Mouse (Mus musculus) forebrain, postnatal 0 days (tissue): ENCODE data around the gene Ift81. TPM values are rescaled to one million over a fixed set of nuclear protein-coding genes. Genes with fewer than 3 reads are reported as not detected.

Experiments used
- ATAC-seq: fragments of 200-750 bp; cut with Nextera tagmentation; 2 replicates; pipeline ENCODE4 v1.8.0; 2017; ENCODE audit warnings: mild to moderate bottlenecking, moderate library complexity
- DNase-seq: peaks from one replicate; pipeline ENCODE4 v3.0.0-alpha.2; 2015
- H3K27ac ChIP-seq: fragments of 300-500 bp; sonication (generic); 2 replicates; pipeline ENCODE4 v1.5.1; 2014; ENCODE audit warnings: low read depth, mild to moderate bottlenecking, antibody characterized with exemption, low read length, moderate library complexity, mixed read lengths
- H3K27me3 ChIP-seq: fragments of 300-500 bp; sonication (generic); 2 replicates; pipeline ENCODE4 v1.6.1; 2014; ENCODE audit warnings: mild to moderate bottlenecking, low read length, mixed read lengths; ENCODE audit not compliant: insufficient read depth
- H3K36me3 ChIP-seq: fragments of 300-500 bp; sonication (generic); 2 replicates; pipeline ENCODE4 v1.6.1; 2014; ENCODE audit warnings: mild to moderate bottlenecking, moderate library complexity; ENCODE audit not compliant: insufficient read depth
- H3K4me1 ChIP-seq: fragments of 300-500 bp; sonication (generic); 2 replicates; pipeline ENCODE4 v1.6.1; 2014; ENCODE audit warnings: antibody characterized with exemption; ENCODE audit not compliant: insufficient read depth
- H3K4me2 ChIP-seq: fragments of 300-500 bp; sonication (generic); 2 replicates; pipeline ENCODE4 v1.6.1; 2014; ENCODE audit warnings: low read depth, mild to moderate bottlenecking, moderate library complexity
- H3K4me3 ChIP-seq: fragments of 300-500 bp; sonication (generic); 2 replicates; pipeline ENCODE4 v1.5.1; 2014; ENCODE audit warnings: low read depth, low read length, mixed read lengths
- H3K9ac ChIP-seq: fragments of 300-500 bp; sonication (generic); 2 replicates; pipeline ENCODE4 v1.6.1; 2014; ENCODE audit warnings: mild to moderate bottlenecking
- H3K9me3 ChIP-seq: fragments of 300-500 bp; sonication (generic); 2 replicates; pipeline ENCODE4 v1.6.1; 2016; ENCODE audit warnings: low read length
- CTCF ChIP-seq: sonication (generic); IDR thresholded peaks from 2 replicates; pipeline ENCODE4 v1.5.1; 2016; ENCODE audit warnings: antibody characterized with exemption, control low read depth, low read depth
- WGBS: fragments of 180-500 bp; shearing (Covaris S2); extraction: QIAGEN DNeasy Blood & Tissue Kit; methylation state at CpG from one replicate; pipeline ENCODE4 v1.1.7; 2014; 5-methylcytosine and 5-hydroxymethylcytosine counted together
- polyA plus RNA-seq: library from polyadenylated mRNA; unstranded; fragments of >200 nt; fragmentation: Nextera tagmentation; extraction: Ambion mirVana; gene quantifications from 2 replicates; pipeline ENCODE4 v1.2.1, GENCODE M21; 2015
- total RNA-seq: library from RNA; depleted of rRNA; stranded (reverse); fragments of >200 nt; gene quantifications from 2 replicates; pipeline ENCODE4 v1.2.3, GENCODE M21; 2014

Gene Ift81
- total and polyA plus RNA-seq, 2 experiments from 2014 or later = 48.1 to 67.0 TPM

GRCm38 (mm10) chr5:122643701-122644100 lies 29.4 kb upstream of the Ift81 start, which contains the start of gene P2rx7:
TSS of gene P2rx7 (plus strand) at chr5:122643911.
- 62% methylated on average over 12 of the region's 12 CpGs for WGBS
- TF ChIP-seq CTCF = no peak
- H3K36me3 ChIP-seq = no peaks in the 10 kb centered on the region
- ATAC-seq = peak; percentile 60
- H3K27ac ChIP-seq = no peak within 1 kb of the TSS
- DNase-seq = no peak
- H3K4me3 ChIP-seq = no peak within 1 kb of the TSS
- no peaks in the 10 kb centered on the region for H3K9me3 ChIP-seq
- H3K9ac ChIP-seq = no peak within 1 kb of the TSS
- no peaks in the 10 kb centered on the region for H3K27me3 ChIP-seq
- peak within 1 kb of the TSS; percentile 5; the same call in 1 of the 2 replicates for H3K4me2 ChIP-seq
- no peaks in the 10 kb centered on the region for H3K4me1 ChIP-seq

- 84% methylated on average over 5 of the region's 5 CpGs for WGBS
Observed at GRCm38 (mm10) chr5:122639986-122640385, 25.7 kb upstream of the Ift81 start.

GRCm38 (mm10) chr5:122639517-122639916 lies 25.2 kb upstream of the Ift81 start:
- Histone ChIP-seq H3K4me2 (no peak overlapping the region), H3K9me3 (no peaks in the 10 kb centered on the region), H3K36me3 (no peaks in the 10 kb centered on the region), H3K27ac (no peak overlapping the region), H3K4me3 (no peak overlapping the region), H3K4me1 (no peaks in the 10 kb centered on the region), H3K27me3 (no peaks in the 10 kb centered on the region), H3K9ac (no peak overlapping the region)
- no peak for DNase-seq
- TF ChIP-seq CTCF = no peak
- no peak for ATAC-seq
- 97% methylated on average over 4 of the region's 4 CpGs for WGBS

More at GRCm38 (mm10) chr5:122639986-122640385, 25.7 kb upstream of the Ift81 start:
- H3K4me1 ChIP-seq = no peaks in the 10 kb centered on the region
- H3K27me3 ChIP-seq = no peaks in the 10 kb centered on the region
- H3K9ac ChIP-seq = no peak overlapping the region
- DNase-seq (no peak), ATAC-seq (no peak)
- H3K27ac ChIP-seq = no peak overlapping the region
- no peaks in the 10 kb centered on the region for H3K36me3 ChIP-seq
- H3K4me2 ChIP-seq = no peak overlapping the region
- no peak for TF ChIP-seq CTCF
- H3K4me3 ChIP-seq = no peak overlapping the region
- no peaks in the 10 kb centered on the region for H3K9me3 ChIP-seq

- ATAC-seq (no peak), DNase-seq (no peak)
- no peak overlapping the region for H3K27ac ChIP-seq
- no peak overlapping the region for H3K9ac ChIP-seq
- no peaks in the 10 kb centered on the region for H3K27me3 ChIP-seq
- H3K4me3 ChIP-seq = no peak overlapping the region
- TF ChIP-seq CTCF = no peak
- H3K4me2 ChIP-seq = no peak overlapping the region
- 76% methylated on average over 2 of the region's 2 CpGs for WGBS
- no peaks in the 10 kb centered on the region for H3K9me3 ChIP-seq
- no peaks in the 10 kb centered on the region for H3K4me1 ChIP-seq
- no peaks in the 10 kb centered on the region for H3K36me3 ChIP-seq
Observed at GRCm38 (mm10) chr5:122638296-122638695, 24.0 kb upstream of the Ift81 start.

- Histone ChIP-seq H3K36me3 (no peaks in the 10 kb centered on the region), H3K4me3 (peak overlapping the region; percentile 12; the same call in 1 of the 2 replicates), H3K9me3 (no peaks in the 10 kb centered on the region), H3K4me2 (peak overlapping the region; percentile 41), H3K9ac (no peak overlapping the region), H3K27ac (no peak overlapping the region), H3K4me1 (no peaks in the 10 kb centered on the region), H3K27me3 (no peaks in the 10 kb centered on the region)
- ATAC-seq (no peak), DNase-seq (peak; percentile 32)
- 32% methylated on average over 16 of the region's 16 CpGs for WGBS
- TF ChIP-seq CTCF = no peak
Observed at GRCm38 (mm10) chr5:122636958-122637357, 22.6 kb upstream of the Ift81 start.

GRCm38 (mm10) chr5:122636308-122636707 lies 22.0 kb upstream of the Ift81 start:
- Histone ChIP-seq H3K9me3 (no peaks in the 10 kb centered on the region), H3K4me1 (no peaks in the 10 kb centered on the region), H3K27me3 (no peaks in the 10 kb centered on the region), H3K27ac (no peak overlapping the region), H3K36me3 (no peaks in the 10 kb centered on the region), H3K4me2 (no peak overlapping the region), H3K9ac (no peak overlapping the region), H3K4me3 (no peak overlapping the region)
- DNase-seq = no peak
- WGBS = 70% methylated on average over 9 of the region's 9 CpGs
- no peak for ATAC-seq
- no peak for TF ChIP-seq CTCF

GRCm38 (mm10) chr5:122635228-122635627 lies 20.9 kb upstream of the Ift81 start:
- Histone ChIP-seq H3K4me1 (no peaks in the 10 kb centered on the region), H3K9me3 (no peaks in the 10 kb centered on the region), H3K4me2 (no peak overlapping the region), H3K27ac (no peak overlapping the region), H3K4me3 (no peak overlapping the region), H3K36me3 (no peaks in the 10 kb centered on the region), H3K27me3 (no peaks in the 10 kb centered on the region), H3K9ac (no peak overlapping the region)
- ATAC-seq (no peak), DNase-seq (no peak)
- TF ChIP-seq CTCF = no peak
- 82% methylated on average over 8 of the region's 8 CpGs for WGBS
